ENCODE assay signal across 14 mouse cellular contexts in genomic region chr3:38568596-38568975, GRCm38 (mm10).
DNase-seq lines count a peak whose midpoint lies in the region; ATAC-seq and TF ChIP-seq lines count a peak whose summit lies in the region.
"Had no signal": no experiment of that assay in that cellular context is flagged by ENCODE, and none has a peak within 500 bp of the region (broad histone marks: within the 10 kb centered on the region; RNA-seq: fewer than 3 reads in every experiment).

No protein-coding gene starts in this region.

- WGBS in forebrain, embryonic 12.5 days, result 3% methylated on average over 2 of the region's 2 CpGs
- 9% methylated on average over 2 of the region's 2 CpGs for WGBS in midbrain, embryonic 11.5 days

- no peak for TF ChIP-seq CTCF in CH12.LX (conservative IDR thresholded peaks at IDR 0.05 in 1 of 2, IDR thresholded peaks at IDR 0.05 in 1 of 2; ENCODE audit: low read depth in 2 of 2, low read length in 2 of 2)

- in situ Hi-C loops in CH12.LX (cut with MboI; ENCODE audit: low pct_ligation_motif_present, low pct_unique_long_range_greater_than_20kb, low sequenced_read_pairs), result no loop called here

- peak overlapping the region; percentile 47; the same call in 1 of the 2 replicates for H3K9ac ChIP-seq in CH12.LX (ENCODE audit: insufficient read depth, low read depth)
- no peak overlapping the region for H3K9ac ChIP-seq in forebrain, embryonic 12.5 days
- H3K9ac ChIP-seq in midbrain, embryonic 11.5 days (ENCODE audit: low read length), result no peak overlapping the region
- H3K9ac ChIP-seq: limb, embryonic 15.5 days; neural tube, embryonic 13.5 days had no signal

- H3K36me3 ChIP-seq in CH12.LX (replicated peaks in 1 of 2; ENCODE audit: control insufficient read depth in 1 of 2, insufficient read depth in 1 of 2, low read length in 1 of 2), result no peaks in the 10 kb centered on the region
- H3K36me3 ChIP-seq in forebrain, embryonic 12.5 days (replicated peaks), result no peaks in the 10 kb centered on the region
- no peaks in the 10 kb centered on the region for H3K36me3 ChIP-seq in midbrain, embryonic 11.5 days (ENCODE audit: control insufficient read depth, insufficient read depth, low read length)
- H3K36me3 ChIP-seq: limb, embryonic 15.5 days; neural tube, embryonic 13.5 days had no signal

- H3K4me2 ChIP-seq in CH12.LX (ENCODE audit: insufficient read depth, low read depth, poor library complexity, severe bottlenecking), result peak overlapping the region; percentile 41
- no peak overlapping the region for H3K4me2 ChIP-seq in forebrain, embryonic 12.5 days
- H3K4me2 ChIP-seq in midbrain, embryonic 11.5 days, result no peak overlapping the region
- H3K4me2 ChIP-seq: limb, embryonic 15.5 days; neural tube, embryonic 13.5 days had no signal

- TF ChIP-seq EP300 in CH12.LX (IDR thresholded peaks at IDR 0.05; ENCODE audit: low read length), result peak; percentile 76

- no peaks in the 10 kb centered on the region for H3K9me3 ChIP-seq in CH12.LX (replicated peaks; ENCODE audit: low read length)
- H3K9me3 ChIP-seq in forebrain, embryonic 12.5 days, result no peaks in the 10 kb centered on the region
- no peaks in the 10 kb centered on the region for H3K9me3 ChIP-seq in midbrain, embryonic 11.5 days (ENCODE audit: control insufficient read depth, low read length)
- H3K9me3 ChIP-seq: limb, embryonic 15.5 days; neural tube, embryonic 13.5 days had no signal

- DNase-seq in embryo, embryonic 11 days, result peak; percentile 22
- DNase-seq in embryo, embryonic 9.5 days (ENCODE audit: extremely low spot score), result no peak
- peak; percentile 81 for DNase-seq in CH12.LX (ENCODE audit: extremely low read depth)
- peak; percentile 88 for DNase-seq in midbrain, embryonic 11.5 days (ENCODE audit: low spot score, missing footprints)
- no peak for DNase-seq in cerebellum, adult 11 months
- DNase-seq in spleen, postnatal 36 days (ENCODE audit: low spot score in 2 of 2), result no peak
- DNase-seq: cerebellum, postnatal 25 days; lung, postnatal 14 days had no signal

- H3K4me1 ChIP-seq in CH12.LX (ENCODE audit: control insufficient read depth in 1 of 2, insufficient read depth in 2 of 2), result peaks cover 29 to 69% of the 10 kb centered on the region in 2 experiments
- H3K4me1 ChIP-seq in forebrain, embryonic 12.5 days, result peaks cover 34% of the 10 kb centered on the region
- H3K4me1 ChIP-seq in midbrain, embryonic 11.5 days (ENCODE audit: control insufficient read depth, insufficient read depth, low read length), result peaks cover 9% of the 10 kb centered on the region
- H3K4me1 ChIP-seq: limb, embryonic 15.5 days had no signal

- peak; percentile 42; the same call in 1 of the 2 replicates for TF ChIP-seq POLR2A in CH12.LX (IDR thresholded peaks at IDR 0.05; ENCODE audit: low read depth, low read length)

- no peak overlapping the region for H3K4me3 ChIP-seq in CH12.LX (replicated peaks in 1 of 3; ENCODE audit: low read depth in 2 of 3, low read length in 2 of 3, poor library complexity in 1 of 3)
- no peak overlapping the region for H3K4me3 ChIP-seq in forebrain, embryonic 12.5 days (replicated peaks)
- no peak overlapping the region for H3K4me3 ChIP-seq in midbrain, embryonic 11.5 days (ENCODE audit: low read depth, low read length)
- H3K4me3 ChIP-seq: limb, embryonic 15.5 days; neural tube, embryonic 13.5 days had no signal

- peak overlapping the region; percentile 31; the same call in 1 of the 2 replicates for H3K27ac ChIP-seq in CH12.LX (ENCODE audit: insufficient read depth, low read depth)
- 0 out of 2 replicates have a peak overlapping the region, but pooled peaks have one; percentile 46 for H3K27ac ChIP-seq in forebrain, embryonic 12.5 days
- peak overlapping the region; percentile 69 for H3K27ac ChIP-seq in midbrain, embryonic 11.5 days (ENCODE audit: low read depth, low read length)
- H3K27ac ChIP-seq: limb, embryonic 15.5 days; neural tube, embryonic 13.5 days had no signal

- no peaks in the 10 kb centered on the region for H3K79me2 ChIP-seq in CH12.LX (replicated peaks; ENCODE audit: control insufficient read depth, extremely low read depth, insufficient read depth, poor library complexity, severe bottlenecking)

- no peak; the same call in 1 of the 2 replicates for TF ChIP-seq RAD21 in CH12.LX (IDR thresholded peaks at IDR 0.05; ENCODE audit: low read depth, low read length)

- dilution Hi-C loops in CH12.LX (cut with MboI; ENCODE audit: extremely low pct_ligation_motif_present, extremely low pct_unique_long_range_greater_than_20kb, low sequenced_read_pairs), result no loop called here

- ATAC-seq in forebrain, embryonic 12.5 days (ENCODE audit: low FRiP score), result peak; percentile 58
- peak; percentile 88 for ATAC-seq in midbrain, embryonic 11.5 days (ENCODE audit: low FRiP score)
- no peak for ATAC-seq in frontal cortex, adult (ENCODE audit: low TSS enrichment)
- ATAC-seq: intestine, postnatal 0 days; Patski had no signal

- H3K27me3 ChIP-seq in CH12.LX (replicated peaks), result no peaks in the 10 kb centered on the region
- H3K27me3 ChIP-seq in forebrain, embryonic 12.5 days, result no peaks in the 10 kb centered on the region
- no peaks in the 10 kb centered on the region for H3K27me3 ChIP-seq in midbrain, embryonic 11.5 days (ENCODE audit: control insufficient read depth, insufficient read depth, low read length)
- H3K27me3 ChIP-seq: limb, embryonic 15.5 days; neural tube, embryonic 13.5 days; Patski had no signal

TF ChIP-seq in CH12.LX, 34 proteins besides CTCF, POLR2A, EP300 and RAD21:
- peak; percentile 65 for TF ChIP-seq TBP (conservative IDR thresholded peaks at IDR 0.05; ENCODE audit: low read depth, low read length)
- TF ChIP-seq JUN (IDR thresholded peaks at IDR 0.05; ENCODE audit: insufficient read depth, low read depth, low read length), result no peak
- no peak for TF ChIP-seq JUND (conservative IDR thresholded peaks at IDR 0.05; ENCODE audit: low read depth, low read length)
- no peak for TF ChIP-seq SMC3 (IDR thresholded peaks at IDR 0.05; ENCODE audit: low read depth, low read length)
- TF ChIP-seq BHLHE40 (IDR thresholded peaks at IDR 0.05; ENCODE audit: low read depth, low read length), result peak; percentile 97
- no peak for TF ChIP-seq MXI1 (IDR thresholded peaks at IDR 0.05; ENCODE audit: low read depth, low read length)
- TF ChIP-seq ZC3H11A (IDR thresholded peaks at IDR 0.05; ENCODE audit: low read depth, low read length), result no peak
- peak; percentile 29; the same call in 1 of the 2 replicates for TF ChIP-seq NELFE (IDR thresholded peaks at IDR 0.05; ENCODE audit: low read depth, low read length)
- TF ChIP-seq ZNF384 (IDR thresholded peaks at IDR 0.05; ENCODE audit: low read depth, low read length), result no peak
- TF ChIP-seq UBTF (IDR thresholded peaks at IDR 0.05; ENCODE audit: low read depth, low read length), result no peak
- TF ChIP-seq TCF12 (IDR thresholded peaks at IDR 0.05; ENCODE audit: low read depth, low read length), result peak; percentile 84
- no peak; the same call in none of the 2 replicates for TF ChIP-seq IRF4 (IDR thresholded peaks at IDR 0.05; ENCODE audit: low read depth, low read length)
- TF ChIP-seq CHD1 (IDR thresholded peaks at IDR 0.05; ENCODE audit: low read depth, low read length), result no peak
- TF ChIP-seq MYC (IDR thresholded peaks at IDR 0.05; ENCODE audit: low read depth, low read length), result peak; percentile 46; the same call in 1 of the 2 replicates
- TF ChIP-seq GABPA (IDR thresholded peaks at IDR 0.05; ENCODE audit: insufficient replicate concordance, low read depth, low read length), result no peak
- TF ChIP-seq USF1 (IDR thresholded peaks at IDR 0.05; ENCODE audit: low read depth, low read length), result peak; percentile 90
- 0 out of 2 replicates have a peak, but pooled peaks have one; percentile 29 for TF ChIP-seq MAFK (IDR thresholded peaks at IDR 0.05; ENCODE audit: insufficient replicate concordance, low read length)
- TF ChIP-seq ELF1 (IDR thresholded peaks at IDR 0.05; ENCODE audit: low read depth, low read length), result peak; percentile 18; the same call in 1 of the 2 replicates
- peak; percentile 92 for TF ChIP-seq USF2 (conservative IDR thresholded peaks at IDR 0.05; ENCODE audit: low read depth, low read length)
- TF ChIP-seq MAX (IDR thresholded peaks at IDR 0.05; ENCODE audit: low read length), result peak; percentile 81
- TF ChIP-seq MEF2A (IDR thresholded peaks at IDR 0.05; ENCODE audit: borderline replicate concordance, low read depth, low read length), result peak; percentile 62; the same call in 1 of the 2 replicates
- TF ChIP-seq PAX5 (IDR thresholded peaks at IDR 0.05; ENCODE audit: low read length), result no peak
- TF ChIP-seq E2F4 (IDR thresholded peaks at IDR 0.05; ENCODE audit: insufficient replicate concordance, low read depth, low read length), result no peak
- TF ChIP-seq ETS1 (conservative IDR thresholded peaks at IDR 0.05; ENCODE audit: low read depth, low read length), result peak; percentile 69

Comparison
In these comparisons a context has a peak if more than half of its experiments do, and no peak if none do; other contexts are left out.
1. DNase-seq: peak in embryo, embryonic 11 days (single experiment), CH12.LX (single experiment) and midbrain, embryonic 11.5 days (single experiment); none in embryo, embryonic 9.5 days (single experiment), cerebellum, adult 11 months (single experiment) and spleen, postnatal 36 days (0 of 2).
2. Peak in every context shown above with its lines, with median percentiles within 50 percentile points of each other: H3K27ac ChIP-seq.